Mouse (Mus musculus) cerebellum, adult 18-20 months (tissue): ENCODE results near the gene Ddx25.

Experiments used
- DNase-seq, 2 experiments: peaks; one replicate each; pipeline ENCODE4 v3.0.0; 2021

Gene Ddx25

DNA sequence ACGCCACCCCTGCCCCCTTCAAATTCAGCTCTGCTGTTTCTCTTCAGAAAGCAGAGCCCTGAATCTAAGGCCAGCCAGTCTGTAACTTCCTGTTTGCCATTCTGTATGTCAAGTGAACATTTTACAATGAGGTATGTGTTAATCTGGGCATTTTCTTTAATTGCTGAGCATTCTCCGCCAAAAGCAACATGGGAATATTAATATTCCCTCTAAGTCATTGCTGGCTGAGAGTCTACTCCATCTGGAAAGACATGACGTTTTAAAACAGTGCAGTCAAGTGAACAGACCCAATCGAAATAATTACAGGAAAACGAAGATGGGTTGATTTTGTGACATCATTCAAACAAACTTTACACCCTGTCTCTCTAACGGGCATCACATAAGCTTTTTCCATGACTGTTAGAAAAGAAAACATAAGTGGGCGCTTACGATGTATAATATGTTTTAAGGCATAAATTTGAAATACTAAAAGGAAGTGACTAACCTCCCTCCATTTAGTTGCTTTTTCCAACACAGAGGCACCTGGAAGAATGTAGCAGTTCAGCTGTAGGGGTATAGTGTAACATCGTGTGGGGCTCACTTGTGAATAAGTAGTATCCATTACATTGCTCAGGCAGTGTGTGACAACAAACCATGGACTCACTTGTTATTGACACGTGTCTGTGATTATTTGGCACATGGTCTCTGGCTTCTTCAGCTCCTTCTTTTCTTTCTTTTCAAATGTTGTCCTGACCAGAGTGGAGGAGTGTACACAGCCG, 67.0 kb downstream of the Ddx25 start:
- DNase-seq: no peak

GRCm38 (mm10) chr9:35488496-35488895, 69.8 kb downstream of the Ddx25 start:
- no peak for DNase-seq
